32 mouse cellular contexts compared by ENCODE assay signal in genomic region chr2:92461215-92461614, GRCm38 (mm10).
"Had no signal": no experiment of that assay in that cellular context is flagged by ENCODE, and none has a peak within 500 bp of the region (broad histone marks: within the 10 kb centered on the region; RNA-seq: fewer than 3 reads in every experiment).

No protein-coding gene starts in this region.

- H3K27ac ChIP-seq: heart, embryonic 13.5 days; heart, embryonic 15.5 days; hindbrain, embryonic 10.5 days; hindbrain, embryonic 12.5 days; hindbrain, embryonic 13.5 days; hindbrain, embryonic 14.5 days; hindbrain, embryonic 15.5 days; intestine, embryonic 15.5 days; kidney, embryonic 15.5 days; kidney, postnatal 0 days; layer of hippocampus, adult 2 months had no signal

- H3K9me3 ChIP-seq: heart, embryonic 10.5 days; heart, embryonic 12.5 days; heart, embryonic 13.5 days; heart, embryonic 15.5 days; hindbrain, embryonic 10.5 days; hindbrain, embryonic 12.5 days; hindbrain, embryonic 13.5 days; hindbrain, embryonic 15.5 days; intestine, embryonic 15.5 days; kidney, embryonic 15.5 days had no signal

- H3K9ac ChIP-seq: heart, embryonic 15.5 days; intestine, embryonic 15.5 days; kidney, embryonic 15.5 days had no signal

- H3K36me3 ChIP-seq: heart, embryonic 10.5 days; heart, embryonic 12.5 days; heart, embryonic 13.5 days; heart, embryonic 15.5 days; hindbrain, embryonic 10.5 days; hindbrain, embryonic 12.5 days; hindbrain, embryonic 13.5 days; hindbrain, embryonic 15.5 days; intestine, embryonic 15.5 days; kidney, embryonic 15.5 days had no signal

- DNase-seq: heart, postnatal 10 days; heart, postnatal 14 days; heart, postnatal 36 days; heart, postnatal 4 days; kidney, adult 11 months; kidney, adult 18-20 months; kidney, adult 2 months; kidney, adult 8-10 months; kidney, adult 9 months; kidney, postnatal 10 days; kidney, postnatal 14 days; kidney, postnatal 25 days; kidney, postnatal 36 days; kidney, postnatal 4 days; layer of hippocampus, postnatal 36 days had no signal

- ATAC-seq: hindbrain, embryonic 16.5 days; hindbrain, postnatal 0 days; inflammation-experienced regulatory T-cells, adult 6 months; intestine, postnatal 0 days had no signal
